Mouse (Mus musculus) CH12.LX (cell line): ENCODE data around the gene Jmjd1c.
A peak's percentile ranks its signal among the peaks of the same experiment; 100 is the strongest.

Experiments used
- CTCF ChIP-seq, 2 experiments: IDR thresholded peaks in 1 of 2; conservative IDR thresholded peaks in 1 of 2; 2 replicates each; pipeline ENCODE4 v1.5.1; 2011 to 2012; ENCODE audit warnings: low read depth in 2 of 2, low read length in 2 of 2, improper control_type of control experiment in 1 of 2, inconsistent platforms in 1 of 2, mild to moderate bottlenecking in 1 of 2, moderate library complexity in 1 of 2
- EP300 ChIP-seq: IDR thresholded peaks from 2 replicates; pipeline ENCODE4 v1.6.1; 2011; ENCODE audit warnings: low read length, improper control_type of control experiment
- JUND ChIP-seq: conservative IDR thresholded peaks from 2 replicates; pipeline ENCODE4 v1.6.1; 2011; ENCODE audit warnings: low read depth, low read length, improper control_type of control experiment
- MAFK ChIP-seq: IDR thresholded peaks from 2 replicates; pipeline ENCODE4 v1.6.1; 2011; ENCODE audit warnings: low read length, improper control_type of control experiment; ENCODE audit not compliant: insufficient replicate concordance
- MAX ChIP-seq: IDR thresholded peaks from 2 replicates; pipeline ENCODE4 v1.6.1; 2011; ENCODE audit warnings: low read length, improper control_type of control experiment
- MEF2A ChIP-seq: IDR thresholded peaks from 2 replicates; pipeline ENCODE4 v1.6.1; 2014; ENCODE audit warnings: low read depth, mild to moderate bottlenecking, inconsistent platforms, low read length, improper control_type of control experiment, borderline replicate concordance
- POLR2A ChIP-seq: IDR thresholded peaks from 2 replicates; pipeline ENCODE4 v1.6.1; 2011; ENCODE audit warnings: low read depth, mild to moderate bottlenecking, improper control_type of control experiment, low read length
- SMC3 ChIP-seq: IDR thresholded peaks from 2 replicates; pipeline ENCODE4 v1.6.1; 2011; ENCODE audit warnings: low read depth, low read length, improper control_type of control experiment
- TCF12 ChIP-seq: IDR thresholded peaks from 2 replicates; pipeline ENCODE4 v1.6.1; 2014; ENCODE audit warnings: low read depth, mild to moderate bottlenecking, inconsistent platforms, low read length, improper control_type of control experiment
- ZC3H11A ChIP-seq: IDR thresholded peaks from 2 replicates; pipeline ENCODE4 v1.6.1; 2012; ENCODE audit warnings: low read depth, mild to moderate bottlenecking, inconsistent platforms, low read length, improper control_type of control experiment
- ZKSCAN1 ChIP-seq: IDR thresholded peaks from 2 replicates; pipeline ENCODE4 v1.6.1; 2012; ENCODE audit warnings: low read depth, inconsistent platforms, low read length, improper control_type of control experiment, borderline replicate concordance
- ZMIZ1 ChIP-seq: IDR thresholded peaks from 2 replicates; pipeline ENCODE4 v1.6.1; 2012; ENCODE audit warnings: low read depth, mild to moderate bottlenecking, inconsistent platforms, low read length, improper control_type of control experiment

GRCm38 (mm10) chr10:67296482-67297152 lies 200.7 kb downstream of the Jmjd1c start:
- no peak for TF ChIP-seq CTCF (conservative IDR thresholded peaks at IDR 0.05 in 1 of 2, IDR thresholded peaks at IDR 0.05 in 1 of 2; ENCODE audit: low read depth in 2 of 2, low read length in 2 of 2)
- TF ChIP-seq MEF2A = no peak
- no peak for TF ChIP-seq ZKSCAN1
- TF ChIP-seq POLR2A = no peak; the same call in 1 of the 2 replicates
- TF ChIP-seq MAFK = no peak
- no peak for TF ChIP-seq SMC3
- TF ChIP-seq JUND = no peak
- TF ChIP-seq ZC3H11A = no peak
- TF ChIP-seq EP300 = 0 out of 2 replicates have a peak, but pooled peaks have one; percentile 18
- TF ChIP-seq TCF12 = no peak
- no peak for TF ChIP-seq ZMIZ1
- no peak for TF ChIP-seq MAX
